Mouse (Mus musculus) testis, adult 2 months (tissue): ENCODE data around the gene Abcc2. TPM values are rescaled to one million over a fixed set of nuclear protein-coding genes. Genes with fewer than 3 reads are reported as not detected.

ENCODE experiments used
- H3K27ac ChIP-seq: fragments of 200-500 bp; 2 replicates; pipeline ENCODE4 v1.5.1; 2012; ENCODE audit warnings: low read depth, low read length; ENCODE audit not compliant: control insufficient read depth, insufficient read depth
- H3K27me3 ChIP-seq: fragments of 200-500 bp; 2 replicates; pipeline ENCODE4 v1.6.1; 2012; ENCODE audit warnings: mild to moderate bottlenecking, low read length, moderate library complexity; ENCODE audit not compliant: control insufficient read depth, insufficient read depth
- H3K36me3 ChIP-seq: fragments of 200-500 bp; 2 replicates; pipeline ENCODE4 v1.6.1; 2012; ENCODE audit warnings: mild to moderate bottlenecking, low read length; ENCODE audit not compliant: control insufficient read depth, insufficient read depth
- H3K4me1 ChIP-seq: fragments of 200-500 bp; 2 replicates; pipeline ENCODE4 v1.6.1; 2012; ENCODE audit warnings: low read length; ENCODE audit not compliant: control insufficient read depth, insufficient read depth
- H3K4me3 ChIP-seq: fragments of 200-500 bp; 2 replicates; pipeline ENCODE4 v1.5.1; 2012; ENCODE audit warnings: low read depth, mild to moderate bottlenecking, low read length, moderate library complexity, mixed read lengths; ENCODE audit not compliant: control insufficient read depth
- CTCF ChIP-seq: fragments of 200-500 bp; IDR thresholded peaks from 2 replicates; pipeline ENCODE4 v1.5.1; 2012; ENCODE audit warnings: low read depth, mild to moderate bottlenecking, inconsistent platforms, low read length, moderate library complexity; ENCODE audit not compliant: control insufficient read depth, insufficient read depth, insufficient replicate concordance
- POLR2A ChIP-seq: fragments of 200-500 bp; IDR thresholded peaks from 2 replicates; pipeline ENCODE4 v1.6.1; 2012; ENCODE audit warnings: low read depth, mild to moderate bottlenecking, inconsistent platforms, low read length, moderate library complexity; ENCODE audit not compliant: control insufficient read depth
- polyA plus RNA-seq: library from polyadenylated mRNA; depleted of rRNA; stranded (reverse); fragments of >200 nt; gene quantifications from 2 replicates; pipeline ENCODE4 v1.2.3, GENCODE M21; 2012

Abcc2 gene
- polyA plus RNA-seq, 1 experiment = 0.33 TPM

GRCm38 (mm10) chr19:43780391-43780790, 1.6 kb upstream of the Abcc2 start:
- Histone ChIP-seq H3K27ac (no peak overlapping the region), H3K4me3 (no peak overlapping the region)

DNA sequence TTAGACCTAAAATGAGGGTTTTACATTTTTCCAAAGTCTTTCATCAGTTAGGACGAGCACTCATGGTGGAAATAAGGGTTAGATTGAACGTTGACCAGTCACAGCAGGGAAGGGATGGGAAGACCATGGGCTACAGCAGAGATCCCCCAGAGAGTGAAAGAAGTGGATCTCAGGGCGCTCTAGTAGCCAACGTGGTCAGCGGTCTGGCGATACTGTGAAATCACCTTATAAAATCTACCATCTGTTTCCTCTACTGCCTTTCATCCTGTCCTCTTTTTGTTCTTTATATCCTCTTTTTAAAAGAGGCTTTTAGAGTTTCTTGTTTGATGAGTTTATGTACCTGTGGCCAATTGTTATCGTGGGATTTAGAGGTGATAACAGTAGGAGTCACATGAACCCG, 2.8 kb downstream of the Abcc2 start:
- H3K4me3 ChIP-seq = no peak overlapping the region
- no peaks in the 10 kb centered on the region for H3K4me1 ChIP-seq
- H3K27ac ChIP-seq = no peak overlapping the region
- H3K27me3 ChIP-seq = no peaks in the 10 kb centered on the region
- TF ChIP-seq POLR2A (no peak), CTCF (no peak)
- no peaks in the 10 kb centered on the region for H3K36me3 ChIP-seq

More at GRCm38 (mm10) chr19:43780391-43780790, 1.6 kb upstream of the Abcc2 start:
- H3K4me1 ChIP-seq = no peaks in the 10 kb centered on the region
- H3K27me3 ChIP-seq = no peaks in the 10 kb centered on the region
- no peaks in the 10 kb centered on the region for H3K36me3 ChIP-seq
- TF ChIP-seq POLR2A (no peak), CTCF (no peak)

DNA sequence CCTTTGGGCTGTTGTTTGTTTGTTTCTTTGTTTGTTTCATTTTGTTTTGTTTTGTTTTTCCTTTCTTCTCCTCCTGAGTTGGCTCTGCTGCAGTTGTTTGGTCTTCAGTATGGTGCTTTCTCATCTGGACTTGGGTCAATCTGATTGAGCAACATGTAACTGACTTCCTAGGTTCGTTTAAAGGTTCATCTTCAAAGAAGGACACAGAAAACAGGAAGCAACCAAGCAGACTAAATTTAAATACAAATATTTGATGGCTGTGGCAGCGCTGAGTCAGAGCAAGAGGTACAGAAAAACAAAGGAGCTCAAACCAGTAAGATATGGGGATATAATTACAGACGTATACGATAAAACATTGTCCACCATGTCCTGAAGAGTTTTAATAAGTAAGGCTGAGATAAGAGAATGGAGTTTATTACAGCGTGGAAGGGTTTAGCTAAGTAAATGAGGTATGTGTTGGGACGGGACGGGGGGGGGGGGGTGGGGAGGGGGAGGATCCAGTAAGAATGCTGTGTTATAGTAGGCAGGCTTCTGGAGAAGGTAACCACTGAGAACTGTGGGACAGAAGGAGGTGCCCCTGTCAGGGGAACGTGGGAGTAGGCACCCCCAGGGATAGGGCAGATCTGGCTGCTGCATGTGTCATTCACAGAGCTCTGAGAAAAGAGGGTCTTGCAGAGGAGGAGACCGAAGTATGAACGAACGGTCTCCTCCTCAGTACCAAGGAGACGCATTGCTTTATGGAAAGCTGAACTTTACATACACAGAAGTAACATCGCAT, 4.4 kb downstream of the Abcc2 start:
- Histone ChIP-seq H3K36me3 (no peaks in the 10 kb centered on the region), H3K27me3 (no peaks in the 10 kb centered on the region), H3K27ac (no peak overlapping the region), H3K4me3 (no peak overlapping the region), H3K4me1 (no peaks in the 10 kb centered on the region)
- TF ChIP-seq POLR2A = no peak
- no peak for TF ChIP-seq CTCF

- Histone ChIP-seq H3K4me3 (no peak overlapping the region), H3K27me3 (no peaks in the 10 kb centered on the region), H3K4me1 (no peaks in the 10 kb centered on the region), H3K27ac (no peak overlapping the region), H3K36me3 (no peaks in the 10 kb centered on the region)
- TF ChIP-seq CTCF = no peak
- TF ChIP-seq POLR2A = no peak
These were observed 7.8 kb downstream of the Abcc2 start for GRCm38 (mm10) chr19:43789817-43790216.

- Histone ChIP-seq H3K36me3 (no peaks in the 10 kb centered on the region), H3K27me3 (no peaks in the 10 kb centered on the region), H3K27ac (no peak overlapping the region), H3K4me3 (no peak overlapping the region), H3K4me1 (no peaks in the 10 kb centered on the region)
- TF ChIP-seq POLR2A (no peak), CTCF (no peak)
These were observed 10.5 kb downstream of the Abcc2 start for GRCm38 (mm10) chr19:43792537-43792936.

- Histone ChIP-seq H3K36me3 (no peaks in the 10 kb centered on the region), H3K4me3 (no peak overlapping the region), H3K27me3 (no peaks in the 10 kb centered on the region), H3K27ac (no peak overlapping the region), H3K4me1 (no peaks in the 10 kb centered on the region)
- TF ChIP-seq POLR2A (no peak), CTCF (no peak)
These were observed 12.0 kb downstream of the Abcc2 start for GRCm38 (mm10) chr19:43793951-43794350.

- Histone ChIP-seq H3K27me3 (no peaks in the 10 kb centered on the region), H3K27ac (no peak overlapping the region), H3K4me1 (no peaks in the 10 kb centered on the region), H3K4me3 (no peak overlapping the region), H3K36me3 (no peaks in the 10 kb centered on the region)
- TF ChIP-seq POLR2A (no peak), CTCF (no peak)
These were observed 13.5 kb downstream of the Abcc2 start for GRCm38 (mm10) chr19:43795511-43795910.

DNA sequence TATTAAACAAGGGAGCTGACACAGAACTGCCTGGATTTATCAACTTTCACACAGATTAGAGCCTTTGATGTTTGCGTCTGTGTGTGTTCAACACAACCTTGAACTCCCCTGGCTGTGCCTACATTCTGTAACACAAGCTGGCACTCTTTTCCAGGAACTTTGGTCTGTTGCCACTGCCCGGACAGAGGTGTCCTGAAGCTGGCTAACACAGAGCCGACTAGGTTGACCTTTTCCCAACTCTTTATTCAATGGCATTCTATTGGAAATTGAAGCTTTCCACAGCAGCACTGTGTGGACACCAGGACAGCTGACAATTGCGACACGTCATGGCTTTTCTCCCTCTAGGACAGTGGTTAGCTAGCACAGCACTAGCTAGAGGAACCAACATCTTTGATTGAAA, 15.2 kb downstream of the Abcc2 start:
- Histone ChIP-seq H3K27me3 (no peaks in the 10 kb centered on the region), H3K4me3 (no peak overlapping the region), H3K27ac (no peak overlapping the region), H3K36me3 (no peaks in the 10 kb centered on the region), H3K4me1 (no peaks in the 10 kb centered on the region)
- TF ChIP-seq POLR2A = no peak
- no peak for TF ChIP-seq CTCF
